Mouse (Mus musculus) hindbrain, embryonic 12.5 days (tissue): ENCODE data around the gene Lce1b. TPM values are rescaled to one million over a fixed set of nuclear protein-coding genes. Genes with fewer than 3 reads are reported as not detected.
"Not testable (repeated sequence)": the region's sequence is repeated elsewhere in the genome, so short reads cannot be mapped to it uniquely, and the experiment has no call there.

Experiments used
- ATAC-seq: fragments of 200-750 bp; cut with Nextera tagmentation; 2 replicates; pipeline ENCODE4 v1.8.0; 2017; ENCODE audit warnings: moderate TSS enrichment; ENCODE audit not compliant: low FRiP score
- H3K27ac ChIP-seq: fragments of 300-500 bp; sonication (generic); 2 replicates; pipeline ENCODE4 v1.5.1; 2016; ENCODE audit warnings: mild to moderate bottlenecking
- H3K27me3 ChIP-seq: fragments of 300-500 bp; sonication (generic); 2 replicates; pipeline ENCODE4 v1.6.1; 2016; ENCODE audit warnings: mild to moderate bottlenecking
- H3K36me3 ChIP-seq: fragments of 300-500 bp; sonication (generic); 2 replicates; pipeline ENCODE4 v1.6.1; 2016; ENCODE audit warnings: mild to moderate bottlenecking
- H3K4me1 ChIP-seq: fragments of 300-500 bp; sonication (generic); 2 replicates; pipeline ENCODE4 v1.6.1; 2016
- H3K4me2 ChIP-seq: fragments of 300-500 bp; sonication (generic); replicated peaks from 2 replicates; pipeline ENCODE4 v1.6.1; 2016; ENCODE audit warnings: mild to moderate bottlenecking
- H3K4me3 ChIP-seq: fragments of 300-500 bp; sonication (generic); 2 replicates; pipeline ENCODE4 v1.5.1; 2016; ENCODE audit warnings: mild to moderate bottlenecking
- H3K9ac ChIP-seq: fragments of 300-500 bp; sonication (generic); 2 replicates; pipeline ENCODE4 v1.6.1; 2016; ENCODE audit warnings: mild to moderate bottlenecking, moderate library complexity
- H3K9me3 ChIP-seq: fragments of 300-500 bp; sonication (generic); replicated peaks from 2 replicates; pipeline ENCODE4 v1.6.1; 2016; ENCODE audit warnings: mild to moderate bottlenecking
- WGBS: fragments of 180-500 bp; shearing (Covaris S2); methylation state at CpG from one replicate; pipeline ENCODE4 v1.1.7; 2016; 5-methylcytosine and 5-hydroxymethylcytosine counted together
- polyA plus RNA-seq: library from polyadenylated mRNA; unstranded; fragments of >200 nt; fragmentation: Nextera tagmentation; extraction: Ambion mirVana; gene quantifications from 2 replicates; pipeline ENCODE4 v1.2.1, GENCODE M21; 2016

Lce1b gene
- not detected in 2 replicates for polyA plus RNA-seq

GRCm38 (mm10) chr3:92656826-92657225 lies at the start of gene Lce1b:
TSS of gene Lce1b (minus strand) at chr3:92656926.
- H3K4me2 ChIP-seq = no peak within 1 kb of the TSS
- H3K9ac ChIP-seq = no peak within 1 kb of the TSS
- H3K27me3 ChIP-seq = no peaks in the 10 kb centered on the region
- H3K27ac ChIP-seq = no peak within 1 kb of the TSS
- no peak for ATAC-seq
- H3K36me3 ChIP-seq = no peaks in the 10 kb centered on the region
- H3K9me3 ChIP-seq = no peaks in the 10 kb centered on the region
- H3K4me3 ChIP-seq = no peak within 1 kb of the TSS
- H3K4me1 ChIP-seq = no peaks in the 10 kb centered on the region

GRCm38 (mm10) chr3:92694613-92695012 lies 37.9 kb upstream of the Lce1b start:
- Histone ChIP-seq H3K27me3 (no peaks in the 10 kb centered on the region), H3K9me3 (no peaks in the 10 kb centered on the region), H3K27ac (no peak overlapping the region), H3K4me1 (no peaks in the 10 kb centered on the region), H3K36me3 (no peaks in the 10 kb centered on the region), H3K4me3 (no peak overlapping the region), H3K4me2 (no peak overlapping the region), H3K9ac (no peak overlapping the region)
- WGBS = 13% methylated on average over 1 of the region's 1 CpGs
- ATAC-seq = no peak

- H3K9me3 ChIP-seq = no peaks in the 10 kb centered on the region
- no peaks in the 10 kb centered on the region for H3K27me3 ChIP-seq
- no peaks in the 10 kb centered on the region for H3K4me1 ChIP-seq
- no peak for ATAC-seq
- H3K4me2 ChIP-seq = no peak overlapping the region
- H3K9ac ChIP-seq = no peak overlapping the region
- no peaks in the 10 kb centered on the region for H3K36me3 ChIP-seq
- no peak overlapping the region for H3K4me3 ChIP-seq
- no peak overlapping the region for H3K27ac ChIP-seq
These were observed 35.0 kb upstream of the Lce1b start for GRCm38 (mm10) chr3:92691688-92692087.

GRCm38 (mm10) chr3:92689154-92689553 lies 32.4 kb upstream of the Lce1b start:
- not testable (repeated sequence) for H3K4me2 ChIP-seq, ATAC-seq, H3K4me3 ChIP-seq, H3K4me1 ChIP-seq, H3K27ac ChIP-seq, H3K9ac ChIP-seq, H3K27me3 ChIP-seq, H3K36me3 ChIP-seq, H3K9me3 ChIP-seq
- WGBS = 72% methylated on average over 16 of the region's 16 CpGs

GRCm38 (mm10) chr3:92687110-92687509 lies 30.4 kb upstream of the Lce1b start, which contains the start of gene Lce1d:
TSS of gene Lce1d (minus strand) at chr3:92687210.
- no peaks in the 10 kb centered on the region for H3K27me3 ChIP-seq
- H3K36me3 ChIP-seq = no peaks in the 10 kb centered on the region
- no peak within 1 kb of the TSS for H3K27ac ChIP-seq
- 77% methylated on average over 2 of the region's 2 CpGs for WGBS
- H3K9me3 ChIP-seq = no peaks in the 10 kb centered on the region
- H3K4me3 ChIP-seq = no peak within 1 kb of the TSS
- ATAC-seq = no peak
- no peaks in the 10 kb centered on the region for H3K4me1 ChIP-seq
- no peak within 1 kb of the TSS for H3K9ac ChIP-seq
- H3K4me2 ChIP-seq = no peak within 1 kb of the TSS

GRCm38 (mm10) chr3:92678947-92679346 lies 22.2 kb upstream of the Lce1b start, which contains the start of gene Lce1c:
TSS of gene Lce1c (plus strand) at chr3:92679247.
- Histone ChIP-seq H3K4me3 (no peak within 1 kb of the TSS), H3K4me2 (no peak within 1 kb of the TSS), H3K27me3 (no peaks in the 10 kb centered on the region), H3K9ac (no peak within 1 kb of the TSS), H3K4me1 (no peaks in the 10 kb centered on the region), H3K27ac (no peak within 1 kb of the TSS), H3K36me3 (no peaks in the 10 kb centered on the region), H3K9me3 (no peaks in the 10 kb centered on the region)
- ATAC-seq = no peak
- 92% methylated on average over 4 of the region's 4 CpGs for WGBS

- no peak within 1 kb of the TSS for H3K27ac ChIP-seq
These were observed 13.5 kb upstream of the Lce1b start, which contains the start of gene Lce1a2 for GRCm38 (mm10) chr3:92670215-92670614. TSS of gene Lce1a2 (minus strand) at chr3:92670315.

GRCm38 (mm10) chr3:92648207-92648606 lies 8.5 kb downstream of the Lce1b start, which contains the start of gene Lce1a1:
TSS of gene Lce1a1 (minus strand) at chr3:92648307.
- WGBS = 97% methylated on average over 1 of the region's 1 CpGs
- Histone ChIP-seq H3K27ac (no peak within 1 kb of the TSS), H3K36me3 (no peaks in the 10 kb centered on the region), H3K9ac (no peak within 1 kb of the TSS), H3K27me3 (no peaks in the 10 kb centered on the region), H3K4me2 (no peak within 1 kb of the TSS), H3K9me3 (no peaks in the 10 kb centered on the region), H3K4me1 (no peaks in the 10 kb centered on the region), H3K4me3 (no peak within 1 kb of the TSS)
- no peak for ATAC-seq

More at GRCm38 (mm10) chr3:92670215-92670614, 13.5 kb upstream of the Lce1b start, which contains the start of gene Lce1a2:
- Histone ChIP-seq H3K4me2 (no peak within 1 kb of the TSS), H3K27me3 (no peaks in the 10 kb centered on the region), H3K9me3 (no peaks in the 10 kb centered on the region), H3K9ac (no peak within 1 kb of the TSS), H3K4me3 (no peak within 1 kb of the TSS), H3K4me1 (no peaks in the 10 kb centered on the region), H3K36me3 (no peaks in the 10 kb centered on the region)
- no peak for ATAC-seq

- ATAC-seq = no peak
- Histone ChIP-seq H3K4me3 (no peak overlapping the region), H3K27ac (no peak overlapping the region), H3K4me1 (no peaks in the 10 kb centered on the region), H3K4me2 (no peak overlapping the region), H3K9me3 (no peaks in the 10 kb centered on the region), H3K27me3 (no peaks in the 10 kb centered on the region), H3K36me3 (no peaks in the 10 kb centered on the region), H3K9ac (no peak overlapping the region)
- 90% methylated on average over 15 of the region's 15 CpGs for WGBS
These were observed 16.9 kb downstream of the Lce1b start for GRCm38 (mm10) chr3:92639854-92640253.

- Histone ChIP-seq H3K9me3 (no peaks in the 10 kb centered on the region), H3K4me1 (no peaks in the 10 kb centered on the region), H3K4me3 (no peak overlapping the region), H3K36me3 (no peaks in the 10 kb centered on the region), H3K4me2 (no peak overlapping the region), H3K27me3 (no peaks in the 10 kb centered on the region), H3K9ac (no peak overlapping the region), H3K27ac (no peak overlapping the region)
- no peak for ATAC-seq
- 79% methylated on average over 3 of the region's 3 CpGs for WGBS
These were observed 18.1 kb downstream of the Lce1b start for GRCm38 (mm10) chr3:92638653-92638991.

- Histone ChIP-seq H3K27ac (no peak overlapping the region), H3K27me3 (no peaks in the 10 kb centered on the region), H3K4me3 (no peak overlapping the region), H3K4me1 (no peaks in the 10 kb centered on the region), H3K4me2 (no peak overlapping the region), H3K9me3 (no peaks in the 10 kb centered on the region), H3K9ac (no peak overlapping the region), H3K36me3 (no peaks in the 10 kb centered on the region)
- peak; percentile 16; the same call in 1 of the 2 replicates for ATAC-seq
- 44% methylated on average over 1 of the region's 1 CpGs for WGBS
These were observed 18.7 kb downstream of the Lce1b start for GRCm38 (mm10) chr3:92637745-92638652.

GRCm38 (mm10) chr3:92621560-92621959 lies 35.2 kb downstream of the Lce1b start, which contains the start of gene Lce6a:
TSS of gene Lce6a (minus strand) at chr3:92621660.
- H3K36me3 ChIP-seq = no peaks in the 10 kb centered on the region
- no peak within 1 kb of the TSS for H3K9ac ChIP-seq
- no peak within 1 kb of the TSS for H3K27ac ChIP-seq
- no peaks in the 10 kb centered on the region for H3K27me3 ChIP-seq
- H3K4me2 ChIP-seq = no peak within 1 kb of the TSS
- H3K4me1 ChIP-seq = no peaks in the 10 kb centered on the region
- 76% methylated on average over 2 of the region's 2 CpGs for WGBS
- no peaks in the 10 kb centered on the region for H3K9me3 ChIP-seq
- ATAC-seq = no peak
- no peak within 1 kb of the TSS for H3K4me3 ChIP-seq

- no peaks in the 10 kb centered on the region for H3K36me3 ChIP-seq
- H3K4me1 ChIP-seq = no peaks in the 10 kb centered on the region
- no peak overlapping the region for H3K9ac ChIP-seq
- ATAC-seq = no peak
- H3K4me3 ChIP-seq = no peak overlapping the region
- H3K27ac ChIP-seq = no peak overlapping the region
- WGBS = 70% methylated on average over 1 of the region's 1 CpGs
- no peaks in the 10 kb centered on the region for H3K27me3 ChIP-seq
- no peaks in the 10 kb centered on the region for H3K9me3 ChIP-seq
- no peak overlapping the region for H3K4me2 ChIP-seq
These were observed 46.9 kb downstream of the Lce1b start for GRCm38 (mm10) chr3:92609804-92610203.
